Mouse (Mus musculus): ENCODE results near the gene Tiam1.
"Not testable (repeated sequence)": the region's sequence is repeated elsewhere in the genome, so short reads cannot be mapped to it uniquely, and the experiment has no call there.

Tiam1 gene

DNA sequence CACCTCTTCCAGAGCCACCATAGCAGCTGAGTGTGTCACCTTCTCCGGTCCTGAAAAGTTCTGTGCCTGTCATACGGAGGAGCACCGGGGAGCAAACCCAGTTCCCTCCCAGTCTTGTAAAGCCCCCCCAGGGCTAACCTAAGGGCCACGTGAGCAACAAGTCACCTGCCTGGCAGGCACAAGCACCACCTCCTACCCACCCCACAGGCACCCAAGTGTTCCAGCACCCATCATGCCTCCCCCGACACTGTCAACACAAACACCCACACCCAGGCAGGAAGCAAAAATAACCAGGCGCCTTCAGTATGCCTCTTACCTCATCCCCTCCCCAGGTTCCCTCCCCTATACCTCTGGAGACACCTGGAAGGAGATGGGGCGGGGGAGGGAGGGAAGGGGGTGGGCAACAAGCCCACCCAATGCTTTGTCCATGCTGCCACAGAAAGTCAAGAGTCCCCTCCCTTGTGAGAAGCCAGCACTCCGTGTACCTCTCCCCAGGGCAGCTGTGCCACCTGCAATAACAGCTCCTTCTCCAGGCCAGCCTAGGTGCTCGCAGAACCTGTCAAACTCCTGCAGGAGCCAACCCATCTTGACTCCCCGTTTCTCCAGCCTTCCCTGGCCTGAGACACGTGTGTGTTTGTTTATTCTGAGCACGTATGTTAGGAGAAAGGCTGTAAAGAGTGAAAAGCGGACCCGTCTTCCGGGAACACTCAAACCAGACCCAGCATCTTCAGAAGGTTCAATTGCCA is 38.7 kb downstream of the Tiam1 start:
- DNase-seq (ENCODE audit: low read depth, low spot score), result no peak

DNA sequence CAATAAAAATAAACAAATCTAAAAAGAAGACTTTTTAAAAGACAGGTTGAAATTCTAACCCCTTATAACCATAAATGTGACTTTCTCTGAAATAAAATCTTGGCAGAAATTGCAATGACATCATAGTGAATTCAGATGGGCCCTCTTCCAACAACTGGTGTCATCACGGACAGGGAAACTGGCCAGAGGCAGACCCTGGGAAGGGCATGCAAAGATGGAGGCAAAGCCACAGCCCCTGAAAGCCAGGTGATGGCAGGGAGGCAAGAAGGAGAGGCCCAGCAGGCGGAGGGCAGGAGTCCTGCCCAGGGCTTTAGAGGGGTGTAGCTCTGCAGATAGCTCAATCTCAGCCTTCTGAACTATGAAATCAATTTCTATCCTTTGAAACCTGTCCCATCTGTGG is 39.8 kb downstream of the Tiam1 start:
- DNase-seq (ENCODE audit: low read depth, low spot score), result no peak

DNA sequence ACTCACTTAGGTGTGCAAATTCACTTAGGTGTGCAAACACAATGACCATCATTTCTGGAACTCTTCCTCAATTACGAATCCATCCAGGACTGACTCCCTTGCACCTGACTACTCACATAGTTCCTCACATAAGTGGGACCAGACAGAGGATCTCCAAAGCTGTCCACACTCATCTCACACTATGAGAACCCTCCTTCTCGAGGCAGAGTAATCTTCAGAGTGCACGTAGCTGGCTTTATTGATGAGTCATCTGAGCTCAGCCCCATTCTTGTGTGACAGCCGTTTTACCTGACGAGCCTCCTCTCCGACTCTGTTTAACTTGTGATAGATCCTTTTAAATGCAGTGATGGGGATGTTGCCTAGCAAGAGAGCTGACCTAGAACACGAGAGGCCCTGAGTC is 41.0 kb downstream of the Tiam1 start:
- no peak for DNase-seq (ENCODE audit: low read depth, low spot score)

DNA sequence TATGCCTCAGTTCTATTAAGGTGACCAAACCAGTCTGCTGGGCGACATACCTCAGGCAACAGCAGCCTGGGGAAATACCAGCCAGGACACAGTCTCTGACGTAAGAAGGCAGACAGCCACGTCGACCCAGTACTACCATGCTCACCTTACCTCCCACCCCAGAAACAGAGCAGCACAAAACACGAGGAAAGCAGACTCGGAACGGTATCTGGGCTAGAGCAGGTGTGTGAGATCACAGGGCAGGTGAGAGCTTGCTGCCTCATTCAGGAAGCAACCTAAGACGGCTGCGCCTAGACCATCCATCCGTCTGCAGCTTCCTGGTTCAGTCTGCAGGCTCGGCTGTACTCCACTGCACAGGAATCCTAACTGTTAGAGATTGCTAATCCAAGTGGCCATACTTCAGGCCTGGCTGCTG is 45.4 kb downstream of the Tiam1 start:
- DNase-seq (ENCODE audit: low read depth, low spot score), result no peak

GRCm38 (mm10) chr16:90097769-90098168 is 45.8 kb downstream of the Tiam1 start:
- DNase-seq (ENCODE audit: low read depth, low spot score), result no peak

GRCm38 (mm10) chr16:90096011-90096410 is 47.6 kb downstream of the Tiam1 start:
- DNase-seq (ENCODE audit: low read depth, low spot score), result no peak

DNA sequence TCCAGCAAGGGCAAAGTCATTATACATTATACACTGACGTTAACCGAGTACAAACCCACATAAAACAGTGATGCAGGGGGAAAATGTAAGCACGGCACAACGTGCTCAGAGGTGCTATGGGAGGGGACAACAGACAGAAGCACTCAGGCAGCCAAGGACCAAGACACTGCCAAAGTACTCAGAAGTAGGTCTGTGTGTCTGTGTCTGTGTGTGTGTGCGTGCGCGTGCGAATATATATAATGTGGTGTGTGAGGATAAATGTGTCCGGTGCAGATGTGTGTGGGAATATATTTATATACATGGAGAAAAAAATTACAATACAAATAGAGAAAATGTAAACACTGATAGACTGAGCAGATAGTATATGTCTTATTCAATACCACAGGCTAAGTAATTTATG is 50.6 kb downstream of the Tiam1 start:
- no peak for DNase-seq (ENCODE audit: low read depth, low spot score)

DNA sequence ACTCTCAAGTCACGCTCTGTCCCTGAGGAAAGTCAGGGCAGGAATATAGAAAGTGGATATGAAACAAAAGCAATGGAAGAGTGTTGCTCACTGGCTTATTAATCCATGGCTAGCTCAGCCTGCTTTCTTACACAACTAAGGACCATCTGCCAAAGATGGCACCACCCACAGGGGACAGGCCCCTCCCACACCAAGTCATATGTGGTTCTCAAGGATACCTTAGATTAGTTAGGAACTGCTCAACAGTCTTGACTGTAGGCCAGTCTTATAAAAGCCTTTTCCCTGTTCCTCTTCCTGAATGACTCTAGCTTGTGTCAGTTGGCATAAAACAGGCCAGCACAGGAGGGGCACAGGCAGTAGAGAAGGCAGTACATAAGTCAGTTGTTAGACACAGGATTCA is 51.7 kb downstream of the Tiam1 start:
- DNase-seq (ENCODE audit: low read depth, low spot score), result no peak

GRCm38 (mm10) chr16:90091112-90091720 is 52.4 kb downstream of the Tiam1 start:
- no peak for DNase-seq (ENCODE audit: low read depth, low spot score)

DNA sequence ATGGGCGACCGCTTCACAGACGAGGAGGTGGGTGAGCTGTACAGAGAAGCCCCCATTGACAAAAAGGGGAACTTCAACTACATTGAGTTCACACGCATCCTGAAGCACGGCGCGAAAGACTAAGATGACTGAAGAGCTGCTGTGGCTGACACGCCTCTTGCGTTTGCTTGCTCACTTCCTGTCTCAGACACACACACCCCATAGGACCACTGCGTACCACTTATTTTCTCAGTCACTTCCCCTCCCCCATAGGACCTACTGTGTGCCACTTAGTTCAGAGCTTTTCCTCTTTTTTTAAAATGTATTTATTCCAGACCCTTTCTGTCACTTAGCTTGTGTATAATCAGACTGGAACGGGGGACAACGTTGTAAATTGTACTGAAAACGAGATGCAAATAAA is 53.2 kb downstream of the Tiam1 start:
- no peak for DNase-seq (ENCODE audit: low read depth, low spot score)

- no peak for DNase-seq (ENCODE audit: low read depth, low spot score)
Measured at GRCm38 (mm10) chr16:90087256-90087655, 56.3 kb downstream of the Tiam1 start.

DNA sequence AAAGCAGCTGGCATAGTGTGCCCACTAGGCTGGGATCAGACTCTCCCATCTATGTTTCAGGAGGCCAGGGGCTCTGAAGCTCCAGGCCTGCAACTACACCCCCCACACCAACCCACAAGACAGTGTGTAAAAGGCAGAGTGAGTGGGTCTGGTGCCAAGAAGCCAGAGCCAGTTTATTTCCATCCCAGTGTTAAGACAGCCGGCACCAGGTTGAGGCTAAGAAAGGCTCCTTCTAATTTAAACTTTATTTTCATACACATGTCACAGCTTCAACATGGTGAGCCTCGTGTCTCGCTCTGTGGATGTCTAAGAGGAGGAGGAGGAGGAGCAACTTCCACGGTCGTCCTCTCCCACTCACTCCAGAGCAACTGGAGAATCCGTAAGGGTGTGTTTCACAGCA is 57.5 kb downstream of the Tiam1 start:
- DNase-seq (ENCODE audit: low read depth, low spot score), result no peak

GRCm38 (mm10) chr16:90085580-90085979 is 58.0 kb downstream of the Tiam1 start:
- DNase-seq (ENCODE audit: low read depth, low spot score), result no peak

DNA sequence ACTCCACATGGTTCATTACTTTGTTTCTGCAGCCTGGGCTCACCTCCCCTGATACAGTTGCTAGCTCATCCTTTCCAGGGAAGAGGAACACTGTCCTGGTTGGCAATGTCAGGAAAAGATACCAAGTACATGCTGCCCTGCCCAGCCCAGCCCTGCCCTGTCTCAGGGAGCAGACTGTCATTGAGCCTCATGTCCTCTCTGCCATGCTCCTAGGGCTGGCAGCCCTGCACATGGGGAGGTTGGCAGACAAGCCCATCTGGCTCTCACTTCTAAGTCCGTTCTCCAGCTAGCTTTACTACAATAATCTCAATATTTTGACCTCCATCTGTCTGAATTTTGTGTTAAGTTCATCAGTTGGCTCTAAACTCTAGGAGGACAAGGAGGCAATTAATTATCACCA is 62.4 kb downstream of the Tiam1 start:
- no peak for DNase-seq (ENCODE audit: low read depth, low spot score)

DNA sequence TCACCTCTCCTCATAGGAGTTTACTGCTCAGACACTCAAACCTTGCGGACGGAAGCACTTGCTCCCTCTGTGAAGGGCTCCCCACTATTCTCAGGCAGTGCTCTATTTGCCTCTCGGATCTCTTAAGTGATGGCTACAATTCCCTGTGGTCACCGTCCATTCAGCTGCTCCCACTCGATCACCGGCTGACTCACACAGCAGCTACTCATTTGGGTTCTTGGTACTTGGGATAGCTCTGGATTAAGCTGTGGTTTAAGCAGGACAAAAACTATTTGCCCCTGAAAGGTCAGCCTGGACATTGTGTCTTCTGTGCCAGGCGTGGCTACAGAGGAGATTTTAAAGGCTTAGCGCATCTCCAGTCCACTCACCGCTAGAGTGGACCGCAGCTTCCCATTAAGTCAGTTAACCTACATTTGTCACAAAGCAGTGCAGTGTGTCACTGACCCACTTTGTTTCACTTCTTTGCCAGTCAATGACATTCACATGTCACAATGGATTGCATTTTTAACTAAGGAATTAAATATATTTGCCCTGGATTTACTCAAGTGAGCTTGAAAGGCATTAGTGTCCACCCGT is 64.7 kb downstream of the Tiam1 start:
- no peak for DNase-seq (ENCODE audit: low read depth, low spot score)

- no peak for DNase-seq (ENCODE audit: low read depth, low spot score)
Measured at GRCm38 (mm10) chr16:90073510-90073909, 70.1 kb downstream of the Tiam1 start.

DNA sequence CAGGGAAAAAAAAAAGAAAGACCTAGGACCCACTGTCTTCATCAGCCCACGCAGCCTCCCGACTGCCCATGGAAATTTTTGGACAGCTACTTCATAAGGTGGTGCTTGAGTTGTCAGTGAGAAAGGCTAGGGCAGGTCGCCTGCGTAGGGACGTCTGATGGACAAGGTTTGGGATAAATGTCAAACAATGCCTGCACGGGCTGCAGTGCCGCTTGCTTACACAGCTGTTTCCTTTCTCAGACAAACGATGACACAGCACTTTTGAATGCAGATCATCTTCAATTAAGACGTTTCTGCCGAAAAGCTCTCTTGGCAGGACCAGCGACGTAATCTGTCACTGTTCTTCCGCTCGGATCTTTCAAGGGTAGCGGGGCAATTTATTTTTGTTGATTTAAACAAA is 70.9 kb downstream of the Tiam1 start:
- DNase-seq (ENCODE audit: low read depth, low spot score), result peak; percentile 12

GRCm38 (mm10) chr16:90071125-90071524 is 72.4 kb downstream of the Tiam1 start:
- DNase-seq (ENCODE audit: low read depth, low spot score), result not testable (repeated sequence)

- DNase-seq (ENCODE audit: low read depth, low spot score), result no peak
Measured at GRCm38 (mm10) chr16:90070104-90070503, 73.5 kb downstream of the Tiam1 start.

- DNase-seq (ENCODE audit: low read depth, low spot score), result no peak
Measured at GRCm38 (mm10) chr16:90069197-90069596, 74.4 kb downstream of the Tiam1 start.

DNA sequence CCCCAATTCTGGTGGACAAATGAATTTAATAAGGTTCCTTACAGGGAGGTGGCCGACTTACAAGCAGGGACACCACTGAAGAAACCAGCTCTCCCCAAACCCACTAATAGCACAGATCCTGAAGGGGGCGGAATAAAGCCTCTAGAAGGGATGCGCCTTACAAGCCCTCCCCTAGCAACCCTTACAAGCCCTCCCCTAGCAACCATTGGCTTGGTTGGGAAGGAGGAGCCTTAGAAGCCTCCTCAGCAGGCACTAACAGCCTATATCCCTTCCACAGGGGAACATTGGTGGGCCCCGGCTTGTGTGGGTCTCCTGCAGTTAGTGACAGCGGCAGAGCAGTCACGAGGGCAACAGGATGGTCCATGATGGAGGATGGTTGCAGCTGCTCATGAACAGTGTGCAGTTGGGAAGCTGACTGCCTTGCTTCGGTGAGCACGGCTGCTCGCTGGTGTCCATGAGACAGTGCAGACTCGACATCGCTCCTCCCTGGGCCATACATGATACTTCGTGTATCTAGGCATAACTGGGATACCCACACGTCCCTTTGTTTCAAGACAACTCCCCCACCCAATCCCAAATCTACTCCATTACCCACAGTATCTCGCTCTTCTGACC is 90.6 kb downstream of the Tiam1 start:
- DNase-seq (ENCODE audit: low read depth, low spot score), result no peak

DNA sequence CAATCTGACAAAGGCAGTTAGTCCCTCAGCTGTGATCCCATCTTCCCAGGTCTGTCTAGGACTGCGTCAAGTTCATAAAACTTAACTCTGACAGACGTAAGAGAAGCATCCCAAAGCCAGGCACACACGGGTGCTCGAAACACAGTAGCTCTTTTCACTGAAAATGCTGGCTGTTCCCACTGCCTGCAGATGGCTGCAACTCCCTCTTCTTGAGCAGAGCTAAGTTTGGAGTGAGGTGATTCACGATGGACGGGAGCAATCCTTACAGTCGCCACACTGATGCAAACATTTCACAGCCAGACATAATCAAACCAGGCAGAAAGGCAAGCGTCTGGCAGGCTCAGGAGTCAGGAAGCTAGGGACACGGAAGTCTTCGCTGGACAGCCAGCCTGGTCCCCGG is 91.2 kb downstream of the Tiam1 start:
- DNase-seq (ENCODE audit: low read depth, low spot score), result no peak

GRCm38 (mm10) chr16:90051051-90051450 is 92.5 kb downstream of the Tiam1 start:
- DNase-seq (ENCODE audit: low read depth, low spot score), result no peak
